Mouse (Mus musculus) bone marrow macrophage, adult 2 months (primary cell): Measurements from ENCODE around the gene Scg5. TPM values are rescaled to one million over a fixed set of nuclear protein-coding genes. Genes with fewer than 3 reads are reported as not detected.

Experiments
- H3K27ac ChIP-seq: 2 replicates; pipeline ENCODE4 v1.5.1; 2012; ENCODE audit warnings: low read depth, low read length; ENCODE audit not compliant: insufficient read depth
- H3K4me1 ChIP-seq: 2 replicates; pipeline ENCODE4 v1.6.1; 2012; ENCODE audit warnings: low read length; ENCODE audit not compliant: control insufficient read depth, insufficient read depth
- H3K4me3 ChIP-seq: 2 replicates; pipeline ENCODE4 v1.5.1; 2012; ENCODE audit warnings: mild to moderate bottlenecking, low read length, moderate library complexity; ENCODE audit not compliant: insufficient read depth
- CTCF ChIP-seq: IDR thresholded peaks from 2 replicates; pipeline ENCODE4 v1.5.1; 2012; ENCODE audit warnings: low read depth, mild to moderate bottlenecking, low read length, moderate library complexity
- POLR2A ChIP-seq: IDR thresholded peaks from 2 replicates; pipeline ENCODE4 v1.6.1; 2012; ENCODE audit warnings: mild to moderate bottlenecking, low read depth, low read length, borderline replicate concordance
- polyA plus RNA-seq: library from polyadenylated mRNA; stranded (reverse); fragments of >200 nt; gene quantifications from 2 replicates; pipeline ENCODE4 v1.2.4, GENCODE M21; 2012; ENCODE audit not compliant: missing spikeins, insufficient read depth, insufficient read length

Scg5 gene
- not detected in 2 replicates for polyA plus RNA-seq

DNA sequence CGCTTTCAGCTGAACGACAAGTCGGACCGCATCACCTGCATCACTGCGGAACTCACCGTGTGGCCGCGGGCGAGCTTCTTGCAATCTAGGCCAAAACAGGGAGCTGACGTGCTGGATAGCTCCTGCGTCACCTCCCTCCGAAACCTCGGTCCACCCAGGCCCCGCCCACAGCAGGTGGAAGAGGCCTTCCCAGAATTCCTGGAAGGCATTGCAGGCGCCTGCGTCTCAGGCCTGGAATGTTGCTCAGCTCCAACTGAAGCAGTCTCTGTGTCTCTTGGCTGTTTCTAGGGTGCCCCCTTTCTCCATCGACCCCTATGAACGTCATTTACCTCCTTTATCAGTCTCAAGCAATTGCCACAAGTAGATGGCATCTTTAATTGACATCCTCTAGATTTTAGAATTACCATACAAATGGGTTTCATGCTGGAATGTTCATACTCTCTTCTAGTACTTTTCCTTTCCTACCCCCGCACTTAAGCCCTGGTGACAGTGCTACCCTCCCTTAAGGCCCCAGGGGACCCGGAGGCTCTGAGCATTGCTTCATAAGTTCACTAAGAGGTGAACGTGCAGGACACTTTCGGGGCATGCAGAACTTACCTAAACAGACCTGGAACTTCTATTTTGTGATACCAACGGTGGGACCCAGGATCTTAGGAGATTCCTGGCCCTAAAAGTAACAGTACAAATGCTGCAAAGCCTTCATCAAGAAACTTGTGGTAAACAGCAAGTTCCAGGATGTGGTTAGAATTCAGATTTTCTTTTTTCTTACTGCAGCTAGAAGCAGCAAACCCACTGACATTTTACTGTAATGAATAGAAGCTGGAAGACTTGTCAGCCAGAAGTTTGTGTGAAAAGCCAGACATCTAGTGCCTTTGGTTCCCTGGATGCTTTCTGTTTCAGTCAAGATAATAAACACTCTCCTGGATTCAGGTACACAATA, at the start of gene Scg5:
Gene Scg5 (minus strand): TSS at position 179 of the 940 bp plus-strand sequence.
- Histone ChIP-seq H3K27ac (no peak within 1 kb of the TSS), H3K4me3 (no peak within 1 kb of the TSS), H3K4me1 (peaks cover 2% of the 10 kb centered on the region; the same call in 1 of the 2 replicates)
- TF ChIP-seq CTCF (no peak), POLR2A (no peak)

DNA sequence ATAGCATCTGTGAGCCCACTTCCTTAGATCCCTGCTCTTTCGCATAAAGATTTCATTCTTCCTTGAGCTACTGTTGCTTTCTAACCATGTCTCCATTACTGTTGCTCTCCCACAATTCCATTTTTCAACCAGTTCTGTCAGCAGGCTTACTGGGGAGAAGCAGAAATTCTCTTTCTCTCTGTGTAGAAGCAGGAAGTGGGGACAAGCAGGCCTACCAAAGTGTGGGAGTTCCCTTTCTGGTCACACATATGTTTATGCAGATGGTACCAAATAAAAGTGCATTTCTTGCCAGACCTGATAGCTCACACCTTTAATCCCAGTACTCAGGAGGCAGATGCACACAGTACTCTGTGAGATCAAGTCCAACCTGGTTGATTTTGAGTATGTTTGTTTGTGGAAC, 41.2 kb upstream of the Scg5 start:
- Histone ChIP-seq H3K4me3 (no peak overlapping the region), H3K27ac (no peak overlapping the region), H3K4me1 (no peaks in the 10 kb centered on the region)
- TF ChIP-seq POLR2A (no peak), CTCF (no peak)

DNA sequence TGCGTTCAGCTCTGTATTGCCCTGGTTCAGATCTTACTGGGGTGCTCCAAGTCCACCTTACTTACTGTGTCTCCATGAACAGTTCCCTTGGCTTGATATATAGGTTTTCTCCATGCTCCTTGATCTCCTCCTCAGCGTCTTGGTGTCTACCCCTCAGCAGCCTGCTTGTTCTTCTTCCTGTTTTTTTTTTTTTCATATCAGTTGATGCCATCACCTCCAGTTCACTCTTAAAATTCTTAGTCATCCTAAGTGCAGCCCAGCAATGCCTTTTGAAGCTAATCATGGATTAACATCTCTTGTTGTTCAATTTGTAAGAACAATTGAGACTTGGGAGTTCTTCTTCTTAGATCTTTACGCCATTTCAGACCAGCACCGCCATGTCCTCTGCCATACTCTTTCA, 39.5 kb upstream of the Scg5 start:
- Histone ChIP-seq H3K4me3 (no peak overlapping the region), H3K4me1 (no peaks in the 10 kb centered on the region), H3K27ac (no peak overlapping the region)
- TF ChIP-seq POLR2A (no peak), CTCF (no peak)

- Histone ChIP-seq H3K27ac (no peak overlapping the region), H3K4me1 (no peaks in the 10 kb centered on the region), H3K4me3 (no peak overlapping the region)
- TF ChIP-seq POLR2A (no peak), CTCF (no peak)
Measured at GRCm38 (mm10) chr2:113866155-113866554, 37.2 kb upstream of the Scg5 start.

DNA sequence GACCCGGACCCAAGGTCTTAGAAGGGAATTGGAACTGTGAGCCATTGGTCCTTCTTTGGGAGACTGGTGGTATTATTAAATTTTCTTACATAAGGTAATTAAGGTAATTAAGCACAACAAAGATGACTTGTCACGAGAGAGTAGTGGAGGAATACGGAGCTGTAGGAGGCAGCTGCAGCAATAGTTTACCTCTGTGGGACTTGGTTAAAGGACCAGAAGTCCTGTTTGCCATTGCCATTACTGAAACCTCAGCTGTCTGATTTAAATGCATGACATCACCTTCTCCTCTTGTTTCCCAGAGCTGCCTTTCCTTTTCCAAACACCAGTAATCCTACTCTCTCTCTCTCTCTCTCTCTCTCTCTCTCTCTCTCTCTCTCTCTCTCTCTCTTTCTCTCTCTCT, 20.2 kb upstream of the Scg5 start:
- H3K4me1 ChIP-seq, result peaks cover 11% of the 10 kb centered on the region
- TF ChIP-seq POLR2A (no peak), CTCF (no peak)
- peak overlapping the region; percentile 74 for H3K4me3 ChIP-seq
- H3K27ac ChIP-seq, result peak overlapping the region; percentile 32; the same call in 1 of the 2 replicates

GRCm38 (mm10) chr2:113848245-113849121, 19.6 kb upstream of the Scg5 start, which contains the start of gene Arhgap11a:
Gene Arhgap11a (minus strand): TSS chr2:113848661.
- TF ChIP-seq CTCF (no peak), POLR2A (no peak)
- Histone ChIP-seq H3K4me1 (peaks cover 11% of the 10 kb centered on the region), H3K4me3 (peak within 1 kb of the TSS; percentile 74), H3K27ac (peak within 1 kb of the TSS; percentile 96)

DNA sequence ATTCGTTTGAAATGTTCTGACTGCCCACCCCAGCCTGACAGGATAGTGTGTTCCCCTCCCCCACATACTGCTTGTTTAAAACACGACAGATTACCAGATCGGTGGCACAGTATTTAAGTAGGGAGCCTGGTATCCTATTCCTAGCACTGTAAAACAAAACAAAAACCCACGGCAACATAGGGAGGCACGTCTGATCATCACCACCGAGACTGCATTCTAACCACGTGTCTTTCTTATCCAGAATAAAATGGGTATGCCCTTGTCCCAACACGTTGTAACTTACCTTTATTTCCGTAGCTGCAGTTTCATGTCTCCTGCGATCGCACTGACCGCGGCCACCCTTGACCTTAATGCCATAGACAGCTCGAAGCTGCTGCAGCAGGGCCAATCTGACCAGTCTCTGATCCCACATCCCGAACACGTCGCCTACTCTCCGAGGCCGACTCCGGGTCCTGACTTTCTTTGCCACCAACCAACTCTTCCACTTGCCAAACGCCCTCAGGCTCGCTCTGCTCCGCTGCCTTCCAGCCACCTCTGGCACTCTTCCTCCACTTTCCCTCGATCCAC, 18.8 kb upstream of the Scg5 start:
- H3K27ac ChIP-seq, result peak overlapping the region; percentile 96
- peaks cover 11% of the 10 kb centered on the region for H3K4me1 ChIP-seq
- peak overlapping the region; percentile 74 for H3K4me3 ChIP-seq
- TF ChIP-seq POLR2A (no peak), CTCF (no peak)

DNA sequence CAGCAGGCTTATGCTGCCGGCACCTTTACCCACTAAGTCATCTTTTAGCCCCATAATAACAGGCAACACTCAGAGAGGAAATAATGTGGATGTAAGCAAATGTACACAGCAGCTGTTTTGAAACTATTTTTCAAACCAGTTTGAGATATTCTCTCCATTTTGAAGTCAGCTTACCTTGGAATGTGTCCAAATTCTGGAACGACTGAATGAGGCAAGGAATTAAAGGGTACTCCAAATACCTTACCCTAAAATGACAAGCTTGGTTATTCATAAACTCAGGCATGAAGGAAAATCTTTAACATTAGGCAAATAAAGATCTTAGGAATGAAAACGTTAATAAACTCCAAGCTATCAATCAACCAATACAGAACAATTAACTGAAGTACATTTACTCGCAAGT, 16.2 kb upstream of the Scg5 start:
- Histone ChIP-seq H3K4me3 (no peak overlapping the region), H3K4me1 (peaks cover 11% of the 10 kb centered on the region), H3K27ac (no peak overlapping the region)
- TF ChIP-seq CTCF (no peak), POLR2A (no peak)

GRCm38 (mm10) chr2:113841656-113842437, 12.9 kb upstream of the Scg5 start:
- peaks cover 8% of the 10 kb centered on the region for H3K4me1 ChIP-seq
- no peak overlapping the region for H3K4me3 ChIP-seq
- no peak overlapping the region for H3K27ac ChIP-seq
- TF ChIP-seq POLR2A, result no peak
- no peak for TF ChIP-seq CTCF
